Mouse (Mus musculus) hindbrain, embryonic 15.5 days (tissue): ENCODE measurements around the gene Mfng. TPM values are rescaled to one million over a fixed set of nuclear protein-coding genes. Genes with fewer than 3 reads are reported as not detected.

ENCODE experiments used
- ATAC-seq: fragments of 200-750 bp; cut with Nextera tagmentation; 2 replicates; pipeline ENCODE4 v1.8.0; 2017; ENCODE audit warnings: low read depth, moderate number of reproducible peaks, moderate TSS enrichment; ENCODE audit not compliant: low FRiP score
- H3K27ac ChIP-seq: fragments of 300-500 bp; sonication (generic); replicated peaks from 2 replicates; pipeline ENCODE4 v1.5.1; 2015; ENCODE audit warnings: mild to moderate bottlenecking, inconsistent platforms
- H3K27me3 ChIP-seq: fragments of 300-500 bp; sonication (generic); 2 replicates; pipeline ENCODE4 v1.6.1; 2015; ENCODE audit warnings: control low read depth, inconsistent platforms
- H3K36me3 ChIP-seq: fragments of 300-500 bp; sonication (generic); 2 replicates; pipeline ENCODE4 v1.6.1; 2015; ENCODE audit warnings: control low read depth, inconsistent platforms
- H3K4me1 ChIP-seq: fragments of 300-500 bp; sonication (generic); replicated peaks from 2 replicates; pipeline ENCODE4 v1.6.1; 2015; ENCODE audit warnings: control low read depth, inconsistent platforms
- H3K4me2 ChIP-seq: fragments of 300-500 bp; sonication (generic); 2 replicates; pipeline ENCODE4 v1.6.1; 2015; ENCODE audit warnings: moderate library complexity, mild to moderate bottlenecking, inconsistent platforms
- H3K4me3 ChIP-seq: fragments of 300-500 bp; sonication (generic); 2 replicates; pipeline ENCODE4 v1.5.1; 2015; ENCODE audit warnings: mild to moderate bottlenecking, inconsistent platforms
- H3K9ac ChIP-seq: fragments of 300-500 bp; sonication (generic); 2 replicates; pipeline ENCODE4 v1.6.1; 2015; ENCODE audit warnings: inconsistent platforms
- H3K9me3 ChIP-seq: fragments of 300-500 bp; sonication (generic); 2 replicates; pipeline ENCODE4 v1.6.1; 2016; ENCODE audit warnings: control low read depth, inconsistent platforms
- WGBS: fragments of 180-500 bp; shearing (Covaris S2); methylation state at CpG from one replicate; pipeline ENCODE4 v1.1.7; 2015; 5-methylcytosine and 5-hydroxymethylcytosine counted together
- polyA plus RNA-seq: library from polyadenylated mRNA; unstranded; fragments of >200 nt; fragmentation: Nextera tagmentation; extraction: Ambion mirVana; gene quantifications from 2 replicates; pipeline ENCODE4 v1.2.1, GENCODE M21; 2015

The Mfng gene
- 21.5 and 42.1 TPM in 2 replicates for polyA plus RNA-seq

DNA sequence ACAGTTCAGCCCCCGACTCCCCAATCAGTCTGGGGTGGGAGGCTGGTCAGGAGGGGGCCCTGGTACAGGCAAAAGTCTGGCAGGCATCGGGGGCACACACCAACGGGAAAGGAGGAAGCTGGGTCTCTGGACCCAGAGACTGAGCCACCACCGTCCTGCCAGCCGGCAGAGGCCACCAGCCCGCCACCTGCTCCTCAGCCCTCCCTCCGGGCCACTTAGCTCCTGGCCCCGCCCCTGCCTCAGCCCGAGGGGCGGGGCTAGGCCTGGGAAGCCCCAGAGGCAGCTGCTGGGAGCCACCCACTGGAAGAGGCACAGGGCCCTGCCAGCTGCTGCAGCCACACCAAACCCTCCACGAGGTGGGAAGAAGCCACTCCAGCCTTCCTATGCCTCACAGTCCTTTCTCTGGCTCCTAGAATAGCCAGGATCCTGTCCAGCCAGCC is at the start of gene Mfng:
Gene Mfng, minus strand, starts transcription at position 186 of the 440 bp plus-strand sequence.
- WGBS: 2% methylated on average over 11 of the region's 11 CpGs
- no peaks in the 10 kb centered on the region for H3K9me3 ChIP-seq
- peak; percentile 55; the same call in 1 of the 2 replicates for ATAC-seq
- peaks cover 35% of the 10 kb centered on the region for H3K4me1 ChIP-seq
- H3K27ac ChIP-seq: peak within 1 kb of the TSS; percentile 52
- no peaks in the 10 kb centered on the region for H3K27me3 ChIP-seq
- H3K9ac ChIP-seq: peak within 1 kb of the TSS; percentile 31
- H3K4me2 ChIP-seq: peak within 1 kb of the TSS; percentile 43
- H3K36me3 ChIP-seq: no peaks in the 10 kb centered on the region
- peak within 1 kb of the TSS; percentile 24 for H3K4me3 ChIP-seq

DNA sequence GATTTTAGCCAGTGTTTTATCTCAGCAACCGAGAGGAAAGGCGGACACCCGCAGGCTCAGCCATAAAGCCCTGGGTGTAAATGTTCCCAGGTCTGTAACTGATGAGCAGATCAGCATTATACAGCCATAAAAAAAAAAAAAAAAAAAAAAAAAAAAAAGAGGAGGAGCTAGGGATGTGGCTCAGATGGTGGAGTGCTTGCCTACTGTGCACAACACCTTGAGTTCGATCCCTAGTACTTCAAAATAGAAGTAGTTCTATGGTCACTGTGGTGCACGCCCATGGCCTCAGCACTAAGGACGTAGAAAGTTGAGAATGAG is 42.8 kb upstream of the Mfng start:
- H3K9ac ChIP-seq: no peak overlapping the region
- H3K4me3 ChIP-seq: no peak overlapping the region
- no peaks in the 10 kb centered on the region for H3K36me3 ChIP-seq
- no peak overlapping the region for H3K27ac ChIP-seq
- ATAC-seq: no peak
- H3K4me2 ChIP-seq: no peak overlapping the region
- 71% methylated on average over 6 of the region's 6 CpGs for WGBS
- H3K27me3 ChIP-seq: no peaks in the 10 kb centered on the region
- no peaks in the 10 kb centered on the region for H3K9me3 ChIP-seq
- H3K4me1 ChIP-seq: no peaks in the 10 kb centered on the region

DNA sequence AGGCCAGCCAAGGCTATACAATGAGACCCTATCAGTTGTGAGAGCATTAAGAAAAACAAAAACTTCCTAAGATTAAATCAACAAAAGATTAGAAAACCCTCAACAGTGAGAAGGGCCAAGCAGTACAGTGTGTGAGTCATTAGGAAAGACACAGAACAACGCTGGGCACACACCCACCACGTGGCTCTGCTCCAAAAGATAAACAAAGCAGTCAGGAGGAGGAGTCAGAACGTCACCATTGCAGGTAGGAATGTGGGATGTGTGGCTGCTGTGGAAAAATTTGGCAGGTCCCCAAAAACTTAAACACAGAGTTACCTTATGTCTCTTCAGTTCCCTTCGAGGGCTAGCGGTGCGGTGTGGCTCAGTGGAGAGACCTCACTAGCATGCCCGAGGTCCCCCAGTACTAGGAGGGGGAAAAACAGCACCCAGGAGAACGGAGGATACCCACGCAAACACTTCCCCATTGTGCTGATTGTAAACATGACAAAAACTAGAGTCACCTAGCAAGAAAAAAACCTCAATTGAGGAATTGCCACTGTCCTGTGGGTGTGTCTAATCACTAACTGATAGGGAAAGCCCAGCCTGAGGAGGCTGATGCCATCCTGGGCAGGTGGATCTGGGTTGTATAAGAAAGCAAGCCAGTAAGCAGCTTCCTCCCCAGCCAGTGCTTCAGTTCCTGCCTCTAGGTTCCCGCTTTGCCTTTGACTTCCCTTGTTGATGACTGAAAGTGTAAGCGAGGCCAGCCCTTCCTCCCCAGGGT is 42.2 kb upstream of the Mfng start:
- Histone ChIP-seq H3K9me3 (no peaks in the 10 kb centered on the region), H3K27me3 (no peaks in the 10 kb centered on the region), H3K4me2 (no peak overlapping the region), H3K27ac (no peak overlapping the region), H3K4me3 (no peak overlapping the region), H3K36me3 (no peaks in the 10 kb centered on the region), H3K4me1 (no peaks in the 10 kb centered on the region), H3K9ac (no peak overlapping the region)
- ATAC-seq: no peak
- WGBS: 60% methylated on average over 11 of the region's 11 CpGs

DNA sequence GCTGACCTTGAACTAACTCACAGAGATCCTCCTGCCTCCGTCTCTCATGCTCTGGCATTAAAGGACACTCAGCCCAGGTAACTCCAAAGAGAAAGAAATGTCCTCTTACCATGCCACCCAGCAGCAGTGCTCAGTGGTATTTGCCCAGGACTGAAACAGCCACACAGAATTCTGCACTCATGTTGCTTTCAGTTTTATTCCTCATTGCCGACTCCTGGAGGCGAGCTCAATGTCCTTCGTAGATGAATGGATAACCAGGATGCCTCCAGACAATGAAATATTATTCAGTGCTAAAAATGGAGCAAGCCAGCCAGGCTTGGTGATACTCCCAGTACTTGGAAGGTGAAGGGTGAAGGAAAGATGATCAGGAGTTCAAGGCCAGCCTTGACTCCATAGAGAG is 40.3 kb upstream of the Mfng start:
- no peak overlapping the region for H3K4me3 ChIP-seq
- no peaks in the 10 kb centered on the region for H3K9me3 ChIP-seq
- no peak overlapping the region for H3K9ac ChIP-seq
- H3K36me3 ChIP-seq: no peaks in the 10 kb centered on the region
- 87% methylated on average over 4 of the region's 4 CpGs for WGBS
- no peak overlapping the region for H3K4me2 ChIP-seq
- no peaks in the 10 kb centered on the region for H3K4me1 ChIP-seq
- no peak for ATAC-seq
- H3K27me3 ChIP-seq: no peaks in the 10 kb centered on the region
- H3K27ac ChIP-seq: no peak overlapping the region

DNA sequence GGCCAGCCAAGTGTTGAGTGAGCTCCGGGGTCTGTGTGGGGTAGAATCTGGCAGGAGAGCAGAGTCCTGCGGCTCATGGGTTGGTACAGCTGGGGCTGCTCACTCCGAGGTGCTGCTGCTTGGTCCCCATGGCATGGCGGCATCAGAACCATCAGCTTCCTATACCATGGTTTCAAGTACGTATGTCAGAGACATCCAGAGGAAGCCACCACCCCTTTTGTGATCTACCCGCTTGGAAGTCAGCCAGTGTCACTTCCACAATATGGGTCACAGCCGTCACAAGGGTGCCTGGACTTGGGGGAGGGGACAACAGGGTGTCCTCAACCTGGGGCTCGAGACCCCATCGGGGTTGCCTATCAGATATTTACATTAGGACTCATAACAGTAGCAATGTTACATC is 36.9 kb upstream of the Mfng start:
- H3K36me3 ChIP-seq: no peaks in the 10 kb centered on the region
- ATAC-seq: 0 out of 2 replicates have a peak, but pooled peaks have one; percentile 42
- no peak overlapping the region for H3K27ac ChIP-seq
- no peak overlapping the region for H3K4me3 ChIP-seq
- H3K4me2 ChIP-seq: no peak overlapping the region
- WGBS: 71% methylated on average over 9 of the region's 9 CpGs
- H3K9ac ChIP-seq: no peak overlapping the region
- no peaks in the 10 kb centered on the region for H3K4me1 ChIP-seq
- H3K9me3 ChIP-seq: no peaks in the 10 kb centered on the region
- peaks cover 1% of the 10 kb centered on the region; the same call in 1 of the 2 replicates for H3K27me3 ChIP-seq

DNA sequence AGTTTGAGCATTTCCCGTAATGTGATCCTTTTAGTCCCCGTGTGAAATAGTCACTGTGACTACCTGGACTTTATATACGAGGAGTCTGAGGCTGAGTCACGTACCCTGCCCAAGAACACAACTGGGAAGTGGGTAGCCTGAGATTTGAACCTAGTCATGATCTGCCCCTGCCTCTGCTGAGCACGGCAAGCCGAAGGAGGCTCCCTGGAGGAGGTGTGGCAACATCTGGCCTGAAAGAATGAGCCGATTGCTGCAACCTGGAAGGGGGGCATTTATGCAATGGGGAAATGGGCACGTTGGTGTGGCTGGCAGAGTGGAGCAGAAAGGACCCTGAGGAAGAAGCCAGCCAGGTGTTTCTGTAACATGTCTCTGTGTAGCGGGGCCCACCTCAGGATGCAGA is 36.5 kb upstream of the Mfng start:
- no peak overlapping the region for H3K4me2 ChIP-seq
- no peak overlapping the region for H3K9ac ChIP-seq
- H3K27me3 ChIP-seq: peaks cover 5% of the 10 kb centered on the region; the same call in 1 of the 2 replicates
- no peaks in the 10 kb centered on the region for H3K9me3 ChIP-seq
- H3K4me3 ChIP-seq: no peak overlapping the region
- no peak overlapping the region for H3K27ac ChIP-seq
- WGBS: 65% methylated on average over 9 of the region's 9 CpGs
- H3K4me1 ChIP-seq: no peaks in the 10 kb centered on the region
- no peaks in the 10 kb centered on the region for H3K36me3 ChIP-seq
- no peak for ATAC-seq

DNA sequence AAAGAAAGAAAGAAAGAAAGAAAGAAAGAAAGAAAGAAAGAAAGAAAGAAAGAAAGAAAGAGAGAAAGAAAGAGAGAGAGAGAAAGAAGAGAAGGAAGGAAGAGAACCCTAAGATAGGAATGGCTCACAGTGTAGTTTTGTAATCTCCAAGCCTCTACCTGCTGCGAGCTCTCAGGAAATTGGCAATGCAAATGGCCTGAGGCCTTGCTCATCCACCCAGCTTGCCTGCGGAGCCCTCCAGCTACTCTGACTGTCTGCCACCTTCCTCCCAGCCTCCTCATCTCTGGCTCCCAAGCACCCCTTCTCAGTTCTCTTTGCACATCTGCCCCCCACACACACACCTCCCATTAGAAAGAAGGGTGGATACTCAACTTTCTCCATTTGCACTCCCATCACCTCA is 35.7 kb upstream of the Mfng start:
- Histone ChIP-seq H3K9ac (no peak overlapping the region), H3K4me1 (no peaks in the 10 kb centered on the region), H3K4me3 (no peak overlapping the region), H3K27ac (no peak overlapping the region), H3K36me3 (no peaks in the 10 kb centered on the region), H3K4me2 (no peak overlapping the region), H3K9me3 (no peaks in the 10 kb centered on the region), H3K27me3 (peaks cover 5% of the 10 kb centered on the region; the same call in 1 of the 2 replicates)
- WGBS: 95% methylated on average over 2 of the region's 2 CpGs
- no peak for ATAC-seq

DNA sequence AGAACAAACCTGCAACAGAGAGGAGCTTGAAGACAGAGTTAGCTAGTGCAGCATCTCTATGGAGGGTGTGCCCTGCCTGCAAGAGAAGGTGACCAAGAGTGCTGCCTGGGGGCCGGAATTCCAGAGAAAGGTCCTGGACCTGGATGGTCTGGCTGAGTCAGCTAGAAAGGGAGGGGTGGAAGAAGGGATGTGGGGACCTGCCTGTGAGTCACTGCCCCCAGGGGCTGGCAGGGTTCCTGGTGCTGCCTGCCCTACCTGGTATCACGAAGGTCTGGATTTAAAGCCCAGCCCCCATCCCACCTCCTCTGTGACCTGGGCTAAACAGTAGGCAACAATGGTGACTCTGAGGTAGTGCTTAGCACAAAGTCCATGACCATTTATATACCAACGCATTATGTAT is 33.9 kb upstream of the Mfng start:
- ATAC-seq: no peak
- H3K9me3 ChIP-seq: no peaks in the 10 kb centered on the region
- H3K9ac ChIP-seq: no peak overlapping the region
- 86% methylated on average over 3 of the region's 3 CpGs for WGBS
- no peak overlapping the region for H3K4me2 ChIP-seq
- no peaks in the 10 kb centered on the region for H3K36me3 ChIP-seq
- H3K27ac ChIP-seq: no peak overlapping the region
- no peak overlapping the region for H3K4me3 ChIP-seq
- peaks cover 15% of the 10 kb centered on the region for H3K4me1 ChIP-seq
- peaks cover 13% of the 10 kb centered on the region; the same call in 1 of the 2 replicates for H3K27me3 ChIP-seq

DNA sequence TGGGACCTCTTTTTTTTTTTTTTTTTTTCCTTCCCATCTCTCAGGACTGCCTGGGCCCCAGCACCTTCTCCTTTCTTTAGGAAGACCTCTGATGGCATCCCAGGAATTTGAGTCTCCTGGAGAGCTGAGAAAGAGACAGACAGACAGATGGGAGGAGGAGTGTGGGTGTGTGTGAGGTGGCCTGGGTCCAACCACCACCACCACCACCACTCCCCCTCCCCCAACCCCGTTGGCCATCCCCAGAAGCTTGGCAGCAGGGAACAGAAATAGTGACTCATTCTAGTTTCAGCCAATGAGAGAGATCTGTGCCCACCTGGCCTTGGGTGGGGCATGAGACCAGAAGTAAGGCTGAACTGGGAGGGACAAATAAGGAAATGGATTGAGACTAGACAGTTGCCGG is 33.3 kb upstream of the Mfng start:
- Histone ChIP-seq H3K4me1 (peaks cover 19% of the 10 kb centered on the region), H3K9me3 (no peaks in the 10 kb centered on the region), H3K36me3 (no peaks in the 10 kb centered on the region), H3K4me2 (no peak overlapping the region), H3K27me3 (peaks cover 18% of the 10 kb centered on the region), H3K27ac (no peak overlapping the region), H3K9ac (no peak overlapping the region), H3K4me3 (no peak overlapping the region)
- 39% methylated on average over 2 of the region's 2 CpGs for WGBS
- no peak for ATAC-seq

DNA sequence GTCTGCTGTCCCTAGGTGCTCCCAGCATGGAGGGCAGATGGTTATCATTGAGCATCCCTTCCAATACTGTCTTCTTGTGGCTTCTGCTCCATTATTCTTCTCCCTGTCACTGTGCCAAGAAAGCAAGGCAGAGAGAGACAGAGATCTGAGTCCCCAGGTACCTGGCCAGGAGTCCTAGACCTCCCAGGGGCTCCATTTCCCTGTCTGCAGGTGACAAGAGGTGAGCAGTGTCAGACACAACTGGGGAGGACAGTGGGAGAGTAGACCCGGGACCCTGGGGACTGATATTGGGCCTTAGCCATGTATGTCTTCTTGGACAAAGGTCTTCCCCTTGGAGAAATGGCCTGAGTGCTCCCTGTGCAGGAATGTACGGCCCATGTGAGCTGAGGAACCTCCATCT is 32.1 kb upstream of the Mfng start:
- ATAC-seq: no peak
- 90% methylated on average over 2 of the region's 2 CpGs for WGBS
- Histone ChIP-seq H3K9me3 (no peaks in the 10 kb centered on the region), H3K4me1 (peaks cover 21% of the 10 kb centered on the region), H3K4me3 (no peak overlapping the region), H3K27ac (no peak overlapping the region), H3K36me3 (no peaks in the 10 kb centered on the region), H3K27me3 (peaks cover 30% of the 10 kb centered on the region), H3K9ac (no peak overlapping the region), H3K4me2 (no peak overlapping the region)

DNA sequence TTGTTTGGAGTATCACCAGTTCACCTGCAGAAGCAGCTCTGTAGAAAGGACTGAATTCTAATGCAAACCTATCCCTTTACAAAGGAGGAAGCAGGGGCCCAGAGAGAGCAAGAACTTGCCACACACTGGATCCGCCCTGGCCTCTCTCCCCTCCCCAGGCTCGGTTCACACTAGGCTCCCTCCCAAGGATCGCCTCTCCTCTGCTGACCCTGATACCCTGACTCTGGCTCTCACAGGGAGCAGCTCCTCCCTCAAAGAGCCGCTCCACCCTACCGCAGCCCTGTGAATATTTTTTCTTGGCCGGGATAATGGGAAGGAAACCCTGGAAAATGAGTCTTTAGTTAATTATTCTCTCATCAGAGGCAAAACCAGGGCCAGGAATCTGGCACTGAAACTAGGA is 31.1 kb upstream of the Mfng start:
- no peak for ATAC-seq
- H3K27me3 ChIP-seq: peaks cover 32% of the 10 kb centered on the region
- WGBS: 9% methylated on average over 6 of the region's 6 CpGs
- H3K36me3 ChIP-seq: no peaks in the 10 kb centered on the region
- peaks cover 21% of the 10 kb centered on the region for H3K4me1 ChIP-seq
- H3K4me2 ChIP-seq: no peak overlapping the region
- H3K4me3 ChIP-seq: no peak overlapping the region
- no peaks in the 10 kb centered on the region for H3K9me3 ChIP-seq
- no peak overlapping the region for H3K9ac ChIP-seq
- H3K27ac ChIP-seq: no peak overlapping the region

DNA sequence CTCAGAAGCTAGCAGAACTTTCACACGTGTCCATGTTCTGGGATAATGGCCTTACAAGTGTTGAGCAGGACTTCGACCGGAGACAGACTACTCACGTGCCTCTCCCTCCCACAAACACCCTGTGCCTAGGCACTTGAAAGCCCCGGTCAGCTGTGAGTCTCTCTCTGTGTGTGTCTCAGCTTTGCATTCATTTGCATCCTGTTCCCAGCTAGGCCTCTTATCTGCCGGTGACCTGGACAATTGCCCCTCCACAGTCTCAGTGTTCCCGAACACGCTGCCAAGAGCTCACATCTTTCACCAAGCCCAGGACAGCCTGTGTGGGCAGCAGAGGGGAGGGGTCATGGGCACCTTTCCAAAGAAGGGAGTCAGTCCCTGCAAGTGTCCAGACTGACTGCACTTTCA is 30.2 kb upstream of the Mfng start:
- Histone ChIP-seq H3K27ac (no peak overlapping the region), H3K9me3 (no peaks in the 10 kb centered on the region), H3K9ac (no peak overlapping the region), H3K27me3 (peaks cover 32% of the 10 kb centered on the region), H3K36me3 (no peaks in the 10 kb centered on the region), H3K4me2 (no peak overlapping the region), H3K4me1 (peaks cover 25% of the 10 kb centered on the region), H3K4me3 (no peak overlapping the region)
- 6% methylated on average over 8 of the region's 8 CpGs for WGBS
- no peak for ATAC-seq
